8 mouse cellular contexts compared by ENCODE assay signal in the genomic region with DNA sequence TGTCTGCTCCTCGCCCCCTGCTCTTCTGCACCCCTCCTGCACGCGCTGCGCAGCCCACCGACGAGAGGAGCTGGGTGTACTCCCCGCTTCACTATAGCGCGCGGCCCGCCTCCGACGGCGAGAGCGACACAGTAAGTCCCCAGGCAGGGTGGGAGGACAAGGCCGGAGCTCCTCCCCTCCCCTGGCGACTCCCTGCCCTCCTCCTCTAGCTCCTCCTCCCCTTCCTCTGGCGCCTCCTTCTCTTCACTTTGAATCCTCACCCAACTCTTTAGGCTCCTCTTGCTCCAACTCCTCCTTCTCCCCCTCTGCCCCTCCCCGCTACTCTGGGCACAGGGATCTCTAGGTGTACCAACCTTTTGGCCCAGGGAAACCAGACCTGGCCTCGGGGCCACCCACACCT. TPM values are rescaled to one million over a fixed set of nuclear protein-coding genes. Genes with fewer than 3 reads are reported as not detected.
A peak's percentile ranks its signal among the peaks of the same experiment; 100 is the strongest.
DNase-seq lines count a peak whose midpoint lies in the region; ATAC-seq and TF ChIP-seq lines count a peak whose summit lies in the region.

No protein-coding gene starts in this region.

- no peak for ATAC-seq in heart, embryonic 12.5 days (ENCODE audit: insufficient number of reproducible peaks, low FRiP score)
- no peak for ATAC-seq in hindbrain, embryonic 11.5 days (ENCODE audit: low FRiP score)
- ATAC-seq in limb, embryonic 13.5 days (ENCODE audit: low FRiP score, low read depth): no peak
- no peak for ATAC-seq in midbrain, postnatal 0 days (ENCODE audit: low FRiP score)

- WGBS in heart, embryonic 12.5 days: 9% methylated on average over 20 of the region's 20 CpGs
- 11% methylated on average over 19 of the region's 20 CpGs for WGBS in hindbrain, embryonic 11.5 days
- WGBS in limb, embryonic 13.5 days: 23% methylated on average over 20 of the region's 20 CpGs
- 23% methylated on average over 19 of the region's 20 CpGs for WGBS in midbrain, postnatal 0 days

- no peak for TF ChIP-seq CTCF in midbrain, postnatal 0 days (IDR thresholded peaks at IDR 0.05)

- no peak overlapping the region for H3K27ac ChIP-seq in heart, embryonic 12.5 days (ENCODE audit: poor library complexity, severe bottlenecking)
- no peak overlapping the region for H3K27ac ChIP-seq in hindbrain, embryonic 11.5 days (ENCODE audit: low read depth, low read length)
- H3K27ac ChIP-seq in limb, embryonic 13.5 days: peak overlapping the region; percentile 39; the same call in 1 of the 2 replicates
- H3K27ac ChIP-seq in midbrain, postnatal 0 days (ENCODE audit: low read depth, low read length): no peak overlapping the region

- H3K27me3 ChIP-seq in heart, embryonic 12.5 days (replicated peaks): no peaks in the 10 kb centered on the region
- H3K27me3 ChIP-seq in hindbrain, embryonic 11.5 days (ENCODE audit: control insufficient read depth, insufficient read depth, low read length): no peaks in the 10 kb centered on the region
- no peaks in the 10 kb centered on the region for H3K27me3 ChIP-seq in limb, embryonic 13.5 days
- H3K27me3 ChIP-seq in midbrain, postnatal 0 days (ENCODE audit: insufficient read depth, low read length): no peaks in the 10 kb centered on the region

- DNase-seq in heart, adult 9 months (ENCODE audit: low spot score in 2 of 2): no peak
- peak; percentile 87 for DNase-seq in adrenal gland, postnatal 10 days
- DNase-seq in hindbrain, embryonic 11.5 days (ENCODE audit: low spot score): no peak
- DNase-seq in midbrain, postnatal 0 days (ENCODE audit: low spot score): no peak
- DNase-seq in gastrocnemius, postnatal 10 days: no peak
- no peak for DNase-seq in layer of hippocampus, adult 9-11 months

- H3K9ac ChIP-seq in heart, embryonic 12.5 days: peak overlapping the region; percentile 73
- H3K9ac ChIP-seq in hindbrain, embryonic 11.5 days (ENCODE audit: low read depth, low read length): no peak overlapping the region; the same call in 1 of the 2 replicates
- H3K9ac ChIP-seq in limb, embryonic 13.5 days: peak overlapping the region; percentile 56
- H3K9ac ChIP-seq in midbrain, postnatal 0 days (replicated peaks; ENCODE audit: low read length, poor library complexity, severe bottlenecking): no peak overlapping the region

- no peaks in the 10 kb centered on the region for H3K9me3 ChIP-seq in heart, embryonic 12.5 days (replicated peaks)
- no peaks in the 10 kb centered on the region for H3K9me3 ChIP-seq in hindbrain, embryonic 11.5 days (ENCODE audit: control insufficient read depth, low read length)
- H3K9me3 ChIP-seq in limb, embryonic 13.5 days: no peaks in the 10 kb centered on the region
- H3K9me3 ChIP-seq in midbrain, postnatal 0 days (ENCODE audit: low read length): no peaks in the 10 kb centered on the region

- peaks cover 46% of the 10 kb centered on the region for H3K4me1 ChIP-seq in heart, embryonic 12.5 days (replicated peaks)
- H3K4me1 ChIP-seq in hindbrain, embryonic 11.5 days (replicated peaks; ENCODE audit: control insufficient read depth, insufficient read depth, low read length): peaks cover 14% of the 10 kb centered on the region
- H3K4me1 ChIP-seq in limb, embryonic 13.5 days: peaks cover 44% of the 10 kb centered on the region
- H3K4me1 ChIP-seq in midbrain, postnatal 0 days (ENCODE audit: insufficient read depth, low read length): 0 out of 2 replicates have a peak, but pooled peaks cover 3% of the 10 kb centered on the region

- peak overlapping the region; percentile 33 for H3K4me3 ChIP-seq in heart, embryonic 12.5 days
- no peak overlapping the region for H3K4me3 ChIP-seq in hindbrain, embryonic 11.5 days (ENCODE audit: low read depth, low read length)
- peak overlapping the region; percentile 23 for H3K4me3 ChIP-seq in limb, embryonic 13.5 days
- no peak overlapping the region for H3K4me3 ChIP-seq in midbrain, postnatal 0 days (ENCODE audit: low read depth, low read length)

- peaks cover 52% of the 10 kb centered on the region for H3K36me3 ChIP-seq in heart, embryonic 12.5 days
- H3K36me3 ChIP-seq in hindbrain, embryonic 11.5 days (ENCODE audit: control insufficient read depth, insufficient read depth, low read length): peaks cover 7% of the 10 kb centered on the region; the same call in 1 of the 2 replicates
- H3K36me3 ChIP-seq in limb, embryonic 13.5 days: peaks cover 68% of the 10 kb centered on the region
- peaks cover 53% of the 10 kb centered on the region for H3K36me3 ChIP-seq in midbrain, postnatal 0 days (ENCODE audit: insufficient read depth, low read length)

- H3K4me2 ChIP-seq in heart, embryonic 12.5 days: peak overlapping the region; percentile 68
- H3K4me2 ChIP-seq in hindbrain, embryonic 11.5 days (replicated peaks; ENCODE audit: low read depth, low read length): peak overlapping the region; percentile 25; the same call in 1 of the 2 replicates
- peak overlapping the region; percentile 54 for H3K4me2 ChIP-seq in limb, embryonic 13.5 days (replicated peaks)
- H3K4me2 ChIP-seq in midbrain, postnatal 0 days (ENCODE audit: low read depth, low read length, poor library complexity, severe bottlenecking): peak overlapping the region; percentile 4; the same call in 1 of the 2 replicates

RNA-seq across cellular contexts. Expression of gene Cactin, which starts 3.6 kb away (rescaled TPM):
- polyA plus RNA-seq in heart, embryonic 12.5 days (2016; fragmentation: Nextera tagmentation; extraction: Ambion mirVana): 37.3 and 40.3 TPM in 2 replicates
- total RNA-seq in adrenal gland, postnatal 10 days (2021): 10 to 100 TPM; 29.4 to 35.4 TPM
- 26.0 and 28.9 TPM in 2 replicates for polyA plus RNA-seq in hindbrain, embryonic 11.5 days (2014; fragmentation: Nextera tagmentation; extraction: Ambion mirVana)
- 41.8 and 42.3 TPM in 2 replicates for polyA plus RNA-seq in limb, embryonic 13.5 days (2015; fragmentation: Nextera tagmentation; extraction: Ambion mirVana)
- total RNA-seq in midbrain, postnatal 0 days (2014; rRNA removed): 19.5 and 22.7 TPM in 2 replicates
- polyA plus RNA-seq in midbrain, postnatal 0 days (2015; fragmentation: Nextera tagmentation; extraction: Ambion mirVana): 18.4 and 20.2 TPM in 2 replicates
- 10 to 100 TPM; 11.0 to 14.5 TPM for total RNA-seq in gastrocnemius, postnatal 10 days (2021)

RNA-seq across cellular contexts. Expression of gene Tbxa2r, which starts 11.3 kb away (rescaled TPM):
- 13.4 TPM in 2 replicates for polyA plus RNA-seq in heart, embryonic 12.5 days (2016; fragmentation: Nextera tagmentation; extraction: Ambion mirVana)
- 10 to 100 TPM; 24.5 to 31.8 TPM for total RNA-seq in adrenal gland, postnatal 10 days (2021)
- polyA plus RNA-seq in hindbrain, embryonic 11.5 days (2014; fragmentation: Nextera tagmentation; extraction: Ambion mirVana): 2.3 TPM in 2 replicates
- polyA plus RNA-seq in limb, embryonic 13.5 days (2015; fragmentation: Nextera tagmentation; extraction: Ambion mirVana): 5.2 and 7.8 TPM in 2 replicates
- total RNA-seq in midbrain, postnatal 0 days (2014; rRNA removed): 4.3 and 7.0 TPM in 2 replicates
- polyA plus RNA-seq in midbrain, postnatal 0 days (2015; fragmentation: Nextera tagmentation; extraction: Ambion mirVana): 3.8 and 4.7 TPM in 2 replicates
- 1 to 10 TPM; 2.3 to 3.8 TPM for total RNA-seq in gastrocnemius, postnatal 10 days (2021)

RNA-seq across cellular contexts. Expression of gene Pip5k1c, which starts 24.5 kb away (rescaled TPM):
- 41.1 and 43.4 TPM in 2 replicates for polyA plus RNA-seq in heart, embryonic 12.5 days (2016; fragmentation: Nextera tagmentation; extraction: Ambion mirVana)
- 10 to 100 TPM; 39.2 to 48.9 TPM for total RNA-seq in adrenal gland, postnatal 10 days (2021)
- polyA plus RNA-seq in hindbrain, embryonic 11.5 days (2014; fragmentation: Nextera tagmentation; extraction: Ambion mirVana): 46.3 and 47.0 TPM in 2 replicates
- polyA plus RNA-seq in limb, embryonic 13.5 days (2015; fragmentation: Nextera tagmentation; extraction: Ambion mirVana): 51.5 and 58.5 TPM in 2 replicates
- 248 and 256 TPM in 2 replicates for total RNA-seq in midbrain, postnatal 0 days (2014; rRNA removed)
- polyA plus RNA-seq in midbrain, postnatal 0 days (2015; fragmentation: Nextera tagmentation; extraction: Ambion mirVana): 125 and 129 TPM in 2 replicates
- total RNA-seq in gastrocnemius, postnatal 10 days (2021): 10 to 100 TPM; 24.0 to 30.8 TPM

RNA-seq across cellular contexts. Expression of gene Gipc3, which starts 25.8 kb away (rescaled TPM):
- not detected in 2 replicates for polyA plus RNA-seq in heart, embryonic 12.5 days (2016; fragmentation: Nextera tagmentation; extraction: Ambion mirVana)
- total RNA-seq in adrenal gland, postnatal 10 days (2021): 1 to 10 TPM; 3.6 to 4.0 TPM
- polyA plus RNA-seq in hindbrain, embryonic 11.5 days (2014; fragmentation: Nextera tagmentation; extraction: Ambion mirVana): not detected in 2 replicates
- 0.06 TPM in 1 of 2 replicates, not detected in the other for polyA plus RNA-seq in limb, embryonic 13.5 days (2015; fragmentation: Nextera tagmentation; extraction: Ambion mirVana)
- 0.09 and 0.16 TPM in 2 replicates for total RNA-seq in midbrain, postnatal 0 days (2014; rRNA removed)
- not detected in 2 replicates for polyA plus RNA-seq in midbrain, postnatal 0 days (2015; fragmentation: Nextera tagmentation; extraction: Ambion mirVana)
- 1 to 10 TPM in 1 of 2 experiments, under 1 TPM in 1; 0.96 to 1.3 TPM for total RNA-seq in gastrocnemius, postnatal 10 days (2021)

RNA-seq across cellular contexts. Expression of gene Tjp3, which starts 25.9 kb away (rescaled TPM):
- polyA plus RNA-seq in heart, embryonic 12.5 days (2016; fragmentation: Nextera tagmentation; extraction: Ambion mirVana): 1.7 and 2.3 TPM in 2 replicates
- total RNA-seq in adrenal gland, postnatal 10 days (2021): 1 to 10 TPM; 1.9 to 3.0 TPM
- 3.8 and 3.9 TPM in 2 replicates for polyA plus RNA-seq in hindbrain, embryonic 11.5 days (2014; fragmentation: Nextera tagmentation; extraction: Ambion mirVana)
- 2.6 and 2.9 TPM in 2 replicates for polyA plus RNA-seq in limb, embryonic 13.5 days (2015; fragmentation: Nextera tagmentation; extraction: Ambion mirVana)
- total RNA-seq in midbrain, postnatal 0 days (2014; rRNA removed): 6.5 and 9.2 TPM in 2 replicates
- polyA plus RNA-seq in midbrain, postnatal 0 days (2015; fragmentation: Nextera tagmentation; extraction: Ambion mirVana): 5.1 and 6.3 TPM in 2 replicates
- under 1 TPM; 0.14 to 0.36 TPM for total RNA-seq in gastrocnemius, postnatal 10 days (2021)

Comparison
In these comparisons a context has a peak if more than half of its experiments do, and no peak if none do; other contexts are left out.
1. H3K4me2 ChIP-seq: peak in every context shown above with its lines; median percentile 68 in heart, embryonic 12.5 days; 54 in limb, embryonic 13.5 days; 25 in hindbrain, embryonic 11.5 days; 4 in midbrain, postnatal 0 days.
2. H3K4me3 ChIP-seq: peak in heart, embryonic 12.5 days (single experiment) and limb, embryonic 13.5 days (single experiment); none in hindbrain, embryonic 11.5 days (single experiment) and midbrain, postnatal 0 days (single experiment).
3. H3K9ac ChIP-seq: peak in heart, embryonic 12.5 days (single experiment) and limb, embryonic 13.5 days (single experiment); none in hindbrain, embryonic 11.5 days (single experiment) and midbrain, postnatal 0 days (single experiment).